Mouse (Mus musculus) forebrain, embryonic 14.5 days (tissue): ENCODE data around the gene Sez6l2. TPM values are rescaled to one million over a fixed set of nuclear protein-coding genes. Genes with fewer than 3 reads are reported as not detected.

Source experiments
- ATAC-seq: fragments of 200-750 bp; cut with Nextera tagmentation; 2 replicates; pipeline ENCODE4 v1.8.0; 2017; ENCODE audit warnings: mild to moderate bottlenecking, moderate library complexity
- DNase-seq: peaks from one replicate; pipeline ENCODE4 v3.0.0-alpha.2; 2015; ENCODE audit warnings: low spot score
- H3K27ac ChIP-seq: fragments of 300-500 bp; sonication (generic); 2 replicates; pipeline ENCODE4 v1.5.1; 2014; ENCODE audit warnings: low read depth, mild to moderate bottlenecking, control low read depth, low read length, moderate library complexity
- H3K27me3 ChIP-seq: fragments of 300-500 bp; sonication (generic); replicated peaks from 2 replicates; pipeline ENCODE4 v1.6.1; 2014; ENCODE audit warnings: low read length, control low read depth, mixed read lengths; ENCODE audit not compliant: control insufficient read depth, insufficient read depth
- H3K36me3 ChIP-seq: fragments of 300-500 bp; sonication (generic); 2 replicates; pipeline ENCODE4 v1.6.1; 2014; ENCODE audit warnings: low read length, control low read depth; ENCODE audit not compliant: control insufficient read depth, insufficient read depth
- H3K4me1 ChIP-seq: fragments of 300-500 bp; sonication (generic); 2 replicates; pipeline ENCODE4 v1.6.1; 2014; ENCODE audit warnings: antibody characterized with exemption, low read length, control low read depth; ENCODE audit not compliant: control insufficient read depth, insufficient read depth
- H3K4me2 ChIP-seq: fragments of 300-500 bp; sonication (generic); 2 replicates; pipeline ENCODE4 v1.6.1; 2014; ENCODE audit warnings: mild to moderate bottlenecking, control low read depth, low read length
- H3K4me3 ChIP-seq: fragments of 300-500 bp; sonication (generic); 2 replicates; pipeline ENCODE4 v1.5.1; 2014; ENCODE audit warnings: low read depth, low read length, control low read depth
- H3K9ac ChIP-seq: fragments of 300-500 bp; sonication (generic); 2 replicates; pipeline ENCODE4 v1.6.1; 2014; ENCODE audit warnings: mild to moderate bottlenecking, low read length, control low read depth, moderate library complexity
- H3K9me3 ChIP-seq: fragments of 300-500 bp; sonication (generic); replicated peaks from 2 replicates; pipeline ENCODE4 v1.6.1; 2016; ENCODE audit warnings: low read length, control low read depth, mixed read lengths; ENCODE audit not compliant: control insufficient read depth
- WGBS: fragments of 180-500 bp; shearing (Covaris S2); extraction: QIAGEN DNeasy Blood & Tissue Kit; methylation state at CpG from one replicate; pipeline ENCODE4 v1.1.7; 2014; 5-methylcytosine and 5-hydroxymethylcytosine counted together
- polyA plus RNA-seq: library from polyadenylated mRNA; unstranded; fragments of >200 nt; fragmentation: Nextera tagmentation; extraction: Ambion mirVana; gene quantifications from 2 replicates; pipeline ENCODE4 v1.2.1, GENCODE M21; 2014

Sez6l2 gene
- polyA plus RNA-seq, 1 experiment from 2014 or later, result 34.6 TPM

- Histone ChIP-seq H3K9ac (no peak overlapping the region), H3K27me3 (0 out of 2 replicates have a peak, but pooled peaks cover 9% of the 10 kb centered on the region), H3K4me1 (no peaks in the 10 kb centered on the region), H3K4me3 (no peak overlapping the region), H3K36me3 (peaks cover 44% of the 10 kb centered on the region), H3K4me2 (no peak overlapping the region), H3K9me3 (no peaks in the 10 kb centered on the region), H3K27ac (no peak overlapping the region)
- ATAC-seq (no peak), DNase-seq (no peak)
- 57% methylated on average over 3 of the region's 3 CpGs for WGBS
Measured at GRCm38 (mm10) chr7:126965568-126965967, 15.2 kb downstream of the Sez6l2 start.

GRCm38 (mm10) chr7:126967361-126967760 lies 17.0 kb downstream of the Sez6l2 start:
- H3K9me3 ChIP-seq, result no peaks in the 10 kb centered on the region
- H3K27ac ChIP-seq, result no peak overlapping the region
- no peak overlapping the region for H3K4me2 ChIP-seq
- no peak for ATAC-seq
- no peaks in the 10 kb centered on the region for H3K4me1 ChIP-seq
- DNase-seq, result no peak
- H3K4me3 ChIP-seq, result no peak overlapping the region
- WGBS, result 59% methylated on average over 6 of the region's 6 CpGs
- 0 out of 2 replicates have a peak, but pooled peaks cover 5% of the 10 kb centered on the region for H3K27me3 ChIP-seq
- peaks cover 32% of the 10 kb centered on the region for H3K36me3 ChIP-seq
- H3K9ac ChIP-seq, result no peak overlapping the region

- peak overlapping the region; percentile 57; the same call in 1 of the 2 replicates for H3K4me2 ChIP-seq
- H3K27ac ChIP-seq, result no peak overlapping the region
- ATAC-seq, result no peak
- 13% methylated on average over 8 of the region's 8 CpGs for WGBS
- H3K36me3 ChIP-seq, result peaks cover 30% of the 10 kb centered on the region
- H3K9me3 ChIP-seq, result no peaks in the 10 kb centered on the region
- H3K9ac ChIP-seq, result 0 out of 2 replicates have a peak overlapping the region, but pooled peaks have one; percentile 26
- H3K27me3 ChIP-seq, result no peaks in the 10 kb centered on the region
- DNase-seq, result no peak
- peak overlapping the region; percentile 100; the same call in 1 of the 2 replicates for H3K4me3 ChIP-seq
- peaks cover 7% of the 10 kb centered on the region for H3K4me1 ChIP-seq
Measured at GRCm38 (mm10) chr7:126975493-126975892, 25.1 kb downstream of the Sez6l2 start.

- Histone ChIP-seq H3K27me3 (no peaks in the 10 kb centered on the region), H3K4me1 (peaks cover 7% of the 10 kb centered on the region), H3K9ac (peak within 1 kb of the TSS; percentile 98), H3K36me3 (peaks cover 30% of the 10 kb centered on the region), H3K9me3 (no peaks in the 10 kb centered on the region), H3K4me2 (peak within 1 kb of the TSS; percentile 57), H3K27ac (peak within 1 kb of the TSS; percentile 97), H3K4me3 (peak within 1 kb of the TSS; percentile 100)
- DNase-seq (no peak), ATAC-seq (no peak)
- 0% methylated on average over 1 of the region's 1 CpGs for WGBS
Measured at GRCm38 (mm10) chr7:126975893-126975949, 25.4 kb downstream of the Sez6l2 start, which contains the start of gene Cdipt. Gene Cdipt (plus strand): TSS chr7:126975914.

- H3K4me2 ChIP-seq, result peak within 1 kb of the TSS; percentile 57
- H3K9me3 ChIP-seq, result no peaks in the 10 kb centered on the region
- H3K27me3 ChIP-seq, result no peaks in the 10 kb centered on the region
- peak within 1 kb of the TSS; percentile 100 for H3K4me3 ChIP-seq
- peak within 1 kb of the TSS; percentile 98 for H3K9ac ChIP-seq
- ATAC-seq (peak; percentile 97), DNase-seq (peak; percentile 98)
- peaks cover 7% of the 10 kb centered on the region for H3K4me1 ChIP-seq
- peaks cover 28% of the 10 kb centered on the region for H3K36me3 ChIP-seq
- WGBS, result under 1% methylated on average over 55 of the region's 55 CpGs
- peak within 1 kb of the TSS; percentile 97 for H3K27ac ChIP-seq
Measured at GRCm38 (mm10) chr7:126975950-126976866, 25.8 kb downstream of the Sez6l2 start, which contains the start of gene Cdiptos. Gene Cdiptos (minus strand): TSS chr7:126976098.

- WGBS, result 30% methylated on average over 14 of the region's 14 CpGs
- H3K27ac ChIP-seq, result peak overlapping the region; percentile 97
Measured at GRCm38 (mm10) chr7:126976878-126977459, 26.6 kb downstream of the Sez6l2 start.

GRCm38 (mm10) chr7:126978841-126979240 lies 28.5 kb downstream of the Sez6l2 start:
- ATAC-seq, result no peak
- no peak overlapping the region for H3K27ac ChIP-seq

More at GRCm38 (mm10) chr7:126976878-126977459, 26.6 kb downstream of the Sez6l2 start:
- no peaks in the 10 kb centered on the region for H3K9me3 ChIP-seq
- 0 out of 2 replicates have a peak, but pooled peaks have one; percentile 2 for ATAC-seq
- DNase-seq, result no peak
- peak overlapping the region; percentile 98 for H3K9ac ChIP-seq
- H3K4me3 ChIP-seq, result peak overlapping the region; percentile 100
- no peaks in the 10 kb centered on the region for H3K27me3 ChIP-seq
- peaks cover 28% of the 10 kb centered on the region for H3K36me3 ChIP-seq
- peak overlapping the region; percentile 57 for H3K4me2 ChIP-seq
- peaks cover 7% of the 10 kb centered on the region for H3K4me1 ChIP-seq

GRCm38 (mm10) chr7:126981601-126982000 lies 31.2 kb downstream of the Sez6l2 start:
- no peak overlapping the region for H3K27ac ChIP-seq
- DNase-seq (no peak), ATAC-seq (no peak)
- peaks cover 3% of the 10 kb centered on the region; the same call in 1 of the 2 replicates for H3K4me1 ChIP-seq
- 82% methylated on average over 2 of the region's 2 CpGs for WGBS
- no peak overlapping the region for H3K4me2 ChIP-seq
- H3K9ac ChIP-seq, result no peak overlapping the region
- H3K9me3 ChIP-seq, result no peaks in the 10 kb centered on the region
- H3K4me3 ChIP-seq, result no peak overlapping the region
- peaks cover 28% of the 10 kb centered on the region for H3K36me3 ChIP-seq
- no peaks in the 10 kb centered on the region for H3K27me3 ChIP-seq

More at GRCm38 (mm10) chr7:126978841-126979240, 28.5 kb downstream of the Sez6l2 start:
- 95% methylated on average over 6 of the region's 6 CpGs for WGBS
- DNase-seq, result no peak
- Histone ChIP-seq H3K9me3 (no peaks in the 10 kb centered on the region), H3K4me1 (peaks cover 7% of the 10 kb centered on the region), H3K4me3 (no peak overlapping the region), H3K9ac (no peak overlapping the region), H3K4me2 (no peak overlapping the region), H3K36me3 (peaks cover 28% of the 10 kb centered on the region), H3K27me3 (no peaks in the 10 kb centered on the region)

- 93% methylated on average over 4 of the region's 4 CpGs for WGBS
- Histone ChIP-seq H3K4me2 (no peak overlapping the region), H3K9me3 (no peaks in the 10 kb centered on the region), H3K27ac (no peak overlapping the region), H3K4me3 (no peak overlapping the region), H3K4me1 (peaks cover 2% of the 10 kb centered on the region; the same call in 1 of the 2 replicates), H3K36me3 (peaks cover 28% of the 10 kb centered on the region), H3K9ac (no peak overlapping the region), H3K27me3 (no peaks in the 10 kb centered on the region)
- ATAC-seq, result no peak
- DNase-seq, result no peak
Measured at GRCm38 (mm10) chr7:126982054-126982453, 31.7 kb downstream of the Sez6l2 start.
